Mouse (Mus musculus) midbrain, embryonic 10.5 days (tissue): ENCODE data around the gene Rptor. TPM values are rescaled to one million over a fixed set of nuclear protein-coding genes. Genes with fewer than 3 reads are reported as not detected.

Experiments used
- DNase-seq: peaks from one replicate; pipeline ENCODE4 v3.0.0-alpha.2; 2017; ENCODE audit warnings: low spot score
- H3K27ac ChIP-seq: fragments of 300-500 bp; sonication (generic); replicated peaks from 2 replicates; pipeline ENCODE4 v1.5.1; 2016; ENCODE audit warnings: mild to moderate bottlenecking
- H3K27me3 ChIP-seq: fragments of 300-500 bp; sonication (generic); 2 replicates; pipeline ENCODE4 v1.6.1; 2016; ENCODE audit warnings: low read depth, mild to moderate bottlenecking; ENCODE audit not compliant: poor library complexity, severe bottlenecking
- H3K36me3 ChIP-seq: fragments of 300-500 bp; sonication (generic); 2 replicates; pipeline ENCODE4 v1.6.1; 2016; ENCODE audit warnings: mild to moderate bottlenecking, moderate library complexity
- H3K4me1 ChIP-seq: fragments of 300-500 bp; sonication (generic); 2 replicates; pipeline ENCODE4 v1.6.1; 2016
- H3K4me3 ChIP-seq: fragments of 300-500 bp; sonication (generic); 2 replicates; pipeline ENCODE4 v1.5.1; 2016; ENCODE audit warnings: mild to moderate bottlenecking, moderate library complexity
- H3K9me3 ChIP-seq: fragments of 300-500 bp; sonication (generic); replicated peaks from 2 replicates; pipeline ENCODE4 v1.6.1; 2016; ENCODE audit warnings: mild to moderate bottlenecking
- WGBS: fragments of 180-500 bp; shearing (Covaris S2); methylation state at CpG from one replicate; pipeline ENCODE4 v1.1.7; 2016; 5-methylcytosine and 5-hydroxymethylcytosine counted together
- polyA plus RNA-seq: library from polyadenylated mRNA; unstranded; fragments of >200 nt; fragmentation: Nextera tagmentation; extraction: Ambion mirVana; gene quantifications from 2 replicates; pipeline ENCODE4 v1.2.1, GENCODE M21; 2016

Rptor gene
- polyA plus RNA-seq, 1 experiment from 2014 or later = 11.0 TPM

DNA sequence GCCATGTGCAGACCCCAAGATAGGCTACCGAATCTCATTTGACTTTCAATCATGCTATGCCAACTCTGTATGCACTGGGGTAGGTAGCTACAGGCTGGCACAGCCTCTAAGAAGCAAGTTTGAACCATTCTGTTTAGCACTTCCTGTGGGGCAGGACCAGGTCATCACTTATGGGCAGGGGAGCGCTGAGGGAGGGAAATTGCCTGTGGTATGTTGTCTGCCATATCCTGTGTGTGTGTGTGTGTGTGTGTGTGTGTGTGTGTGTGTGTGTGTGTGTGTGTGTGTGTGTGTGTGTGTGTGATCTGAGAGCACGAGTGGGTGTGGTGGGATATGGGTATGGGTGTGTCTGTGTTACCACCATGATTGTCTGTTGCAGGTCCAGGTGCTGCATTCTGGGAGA is 244.4 kb downstream of the Rptor start:
- WGBS = 95% methylated on average over 3 of the region's 3 CpGs
- Histone ChIP-seq H3K4me1 (no peaks in the 10 kb centered on the region), H3K36me3 (peaks cover 70% of the 10 kb centered on the region), H3K4me3 (no peak overlapping the region), H3K27ac (no peak overlapping the region), H3K27me3 (no peaks in the 10 kb centered on the region), H3K9me3 (no peaks in the 10 kb centered on the region)
- no peak for DNase-seq

DNA sequence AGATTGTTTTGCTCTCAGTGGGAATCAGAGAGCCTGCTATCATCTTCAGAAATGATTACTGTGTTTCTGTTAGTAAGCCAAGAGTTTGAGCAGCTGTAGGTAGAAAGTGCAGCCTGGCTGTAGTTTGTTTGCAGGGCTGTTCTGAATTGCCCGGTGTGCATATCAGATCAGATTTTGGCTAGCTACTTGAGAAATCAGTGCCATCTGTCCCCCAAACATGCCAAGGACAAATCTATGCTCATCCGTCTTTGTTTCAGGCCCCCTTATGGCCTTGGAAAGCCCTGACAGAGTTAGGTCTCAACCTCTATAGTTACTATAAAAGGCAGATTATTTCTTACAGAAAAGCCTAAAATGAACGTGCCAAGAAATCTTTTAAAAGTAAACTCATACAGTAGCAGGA is 244.9 kb downstream of the Rptor start:
- no peak for DNase-seq
- no peak overlapping the region for H3K4me3 ChIP-seq
- peaks cover 75% of the 10 kb centered on the region for H3K36me3 ChIP-seq
- H3K4me1 ChIP-seq = no peaks in the 10 kb centered on the region
- H3K9me3 ChIP-seq = no peaks in the 10 kb centered on the region
- no peaks in the 10 kb centered on the region for H3K27me3 ChIP-seq
- 97% methylated on average over 3 of the region's 3 CpGs for WGBS
- H3K27ac ChIP-seq = no peak overlapping the region

DNA sequence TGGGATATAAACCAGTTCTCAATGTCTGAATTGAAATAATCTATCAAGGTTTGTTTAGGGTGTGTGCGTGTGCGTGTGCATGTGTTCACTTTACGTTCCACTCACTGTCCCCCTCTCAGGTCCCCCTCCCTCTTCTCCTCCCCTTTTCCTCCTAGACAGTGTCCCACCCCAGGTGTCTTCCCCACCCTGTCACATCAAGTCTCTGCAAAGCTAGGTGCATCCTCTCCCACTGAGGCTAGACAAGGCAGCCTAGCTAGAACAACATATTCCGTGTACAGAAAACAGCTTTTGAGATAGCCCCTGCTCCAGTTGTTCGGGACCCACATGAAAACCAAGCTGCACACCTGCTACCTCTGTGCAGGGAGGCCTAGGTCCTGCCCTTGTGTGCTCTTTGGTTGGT is 245.5 kb downstream of the Rptor start:
- Histone ChIP-seq H3K9me3 (no peaks in the 10 kb centered on the region), H3K4me1 (no peaks in the 10 kb centered on the region), H3K36me3 (peaks cover 81% of the 10 kb centered on the region), H3K27me3 (no peaks in the 10 kb centered on the region), H3K4me3 (no peak overlapping the region), H3K27ac (no peak overlapping the region)
- no peak for DNase-seq
- WGBS = 95% methylated on average over 5 of the region's 5 CpGs

DNA sequence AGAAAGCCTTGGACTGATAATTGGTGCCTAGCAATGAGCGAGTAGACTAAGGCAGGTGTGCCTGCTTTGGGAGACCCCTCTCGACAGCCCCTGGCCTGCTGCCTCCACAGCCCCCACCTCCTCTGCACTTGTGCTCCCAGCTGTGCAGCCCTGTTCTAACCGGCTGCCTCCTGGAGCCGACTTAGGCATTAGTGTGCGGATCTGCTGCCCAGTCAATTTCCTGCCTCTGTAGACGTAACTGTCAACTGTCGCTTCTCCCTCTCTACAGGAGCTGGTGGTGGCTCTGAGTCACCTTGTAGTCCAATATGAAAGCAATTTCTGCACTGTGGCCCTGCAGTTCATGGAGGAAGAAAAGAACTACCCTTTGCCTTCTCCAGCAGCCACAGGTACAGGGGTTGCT is 253.3 kb downstream of the Rptor start:
- 86% methylated on average over 7 of the region's 7 CpGs for WGBS

DNA sequence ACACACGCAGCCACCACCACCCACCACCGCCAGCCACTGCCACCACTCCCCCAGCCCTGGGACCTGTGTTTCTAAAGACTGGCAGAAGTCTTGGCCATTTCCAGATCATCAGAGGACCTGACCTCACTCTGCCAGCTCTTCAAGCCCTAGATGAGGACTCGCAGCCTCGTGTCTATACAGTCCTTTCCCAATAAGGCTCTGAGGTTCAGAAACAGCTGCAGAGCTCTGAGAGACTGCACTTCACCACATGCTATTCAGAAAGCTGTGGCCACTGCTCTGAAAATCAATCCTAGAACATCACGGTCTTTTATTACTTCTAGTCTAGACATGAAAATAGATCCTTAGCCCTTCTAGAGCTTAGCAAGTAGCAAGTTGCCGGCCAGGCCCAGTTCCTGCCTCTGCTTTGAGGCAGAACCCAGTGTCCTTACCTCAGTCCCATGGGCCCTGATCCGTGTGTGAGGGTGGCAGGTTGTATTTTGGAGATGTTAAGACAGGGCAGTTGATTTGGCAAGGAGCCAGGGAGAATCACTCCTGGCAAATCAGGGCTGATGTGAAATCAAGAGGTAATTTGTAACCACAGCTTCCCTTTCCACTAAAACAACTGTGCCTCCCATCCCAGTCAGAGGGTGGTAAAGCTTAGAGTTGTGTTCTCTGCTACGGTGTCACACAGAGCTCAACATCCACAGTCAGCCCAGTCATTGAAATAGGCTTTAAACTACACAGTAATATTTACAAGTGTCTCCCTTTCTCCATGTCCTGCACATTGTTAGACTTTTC is 260.0 kb downstream of the Rptor start:
- WGBS = 81% methylated on average over 8 of the region's 8 CpGs
- Histone ChIP-seq H3K36me3 (peaks cover 76% of the 10 kb centered on the region), H3K27ac (0 out of 2 replicates have a peak overlapping the region, but pooled peaks have one; percentile 33)

More for the DNA sequence above, 253.3 kb downstream of the Rptor start:
- H3K27ac ChIP-seq = no peak overlapping the region
- peaks cover 89% of the 10 kb centered on the region for H3K36me3 ChIP-seq
- no peaks in the 10 kb centered on the region for H3K27me3 ChIP-seq
- no peaks in the 10 kb centered on the region for H3K9me3 ChIP-seq
- peaks cover 7% of the 10 kb centered on the region for H3K4me1 ChIP-seq
- H3K4me3 ChIP-seq = no peak overlapping the region
- DNase-seq = no peak

DNA sequence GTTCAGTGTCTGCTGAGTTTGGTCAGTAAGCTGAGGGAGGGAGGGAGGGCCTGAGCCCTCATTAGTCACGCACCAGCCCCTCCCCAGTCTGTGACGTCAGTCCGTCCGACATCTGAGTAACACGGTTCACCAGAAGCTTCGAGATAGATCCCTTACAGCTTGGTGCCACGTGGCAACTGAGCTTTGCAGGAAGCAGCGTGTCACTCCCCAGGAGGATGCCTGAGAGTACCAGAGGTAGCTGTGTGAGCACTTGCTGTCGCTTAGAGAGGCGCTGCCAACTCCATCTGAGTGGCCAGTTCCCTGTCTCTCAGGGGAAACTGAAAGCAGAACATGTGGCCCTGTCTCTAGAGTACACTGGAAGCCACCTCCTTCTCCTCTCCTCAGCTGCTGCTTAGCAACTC is 260.7 kb downstream of the Rptor start:
- Histone ChIP-seq H3K4me1 (peaks cover 23% of the 10 kb centered on the region), H3K4me3 (no peak overlapping the region), H3K27ac (peak overlapping the region; percentile 33; the same call in 1 of the 2 replicates), H3K36me3 (peaks cover 74% of the 10 kb centered on the region), H3K9me3 (no peaks in the 10 kb centered on the region), H3K27me3 (no peaks in the 10 kb centered on the region)
- peak; percentile 17 for DNase-seq
- WGBS = 58% methylated on average over 10 of the region's 10 CpGs

More for the DNA sequence above, 260.0 kb downstream of the Rptor start:
- no peaks in the 10 kb centered on the region for H3K9me3 ChIP-seq
- no peak for DNase-seq
- H3K4me1 ChIP-seq = peaks cover 23% of the 10 kb centered on the region
- H3K4me3 ChIP-seq = no peak overlapping the region
- H3K27me3 ChIP-seq = no peaks in the 10 kb centered on the region

DNA sequence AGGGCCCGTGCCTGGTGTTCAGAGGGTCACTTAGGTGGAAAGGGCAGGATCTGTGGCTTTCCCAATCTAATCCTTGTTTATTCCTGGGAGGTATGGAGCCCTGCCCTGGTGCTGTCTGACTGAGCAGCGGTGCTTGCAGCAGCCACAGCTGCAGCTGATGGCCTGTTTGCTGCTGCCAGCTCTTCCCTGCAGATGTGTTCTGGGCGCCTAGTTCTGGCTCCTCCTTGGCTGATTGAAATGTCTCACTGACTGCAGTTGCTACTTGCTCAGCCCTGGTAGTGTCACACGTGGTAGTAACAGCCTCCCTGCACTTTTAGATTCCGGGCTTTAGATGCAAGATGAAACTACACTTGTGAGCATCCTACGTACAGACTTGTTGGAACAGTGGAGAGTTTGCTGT is 264.1 kb downstream of the Rptor start:
- Histone ChIP-seq H3K4me1 (peaks cover 10% of the 10 kb centered on the region), H3K4me3 (no peak overlapping the region), H3K27me3 (no peaks in the 10 kb centered on the region), H3K36me3 (peaks cover 78% of the 10 kb centered on the region), H3K27ac (no peak overlapping the region), H3K9me3 (no peaks in the 10 kb centered on the region)
- no peak for DNase-seq
- 78% methylated on average over 6 of the region's 6 CpGs for WGBS

DNA sequence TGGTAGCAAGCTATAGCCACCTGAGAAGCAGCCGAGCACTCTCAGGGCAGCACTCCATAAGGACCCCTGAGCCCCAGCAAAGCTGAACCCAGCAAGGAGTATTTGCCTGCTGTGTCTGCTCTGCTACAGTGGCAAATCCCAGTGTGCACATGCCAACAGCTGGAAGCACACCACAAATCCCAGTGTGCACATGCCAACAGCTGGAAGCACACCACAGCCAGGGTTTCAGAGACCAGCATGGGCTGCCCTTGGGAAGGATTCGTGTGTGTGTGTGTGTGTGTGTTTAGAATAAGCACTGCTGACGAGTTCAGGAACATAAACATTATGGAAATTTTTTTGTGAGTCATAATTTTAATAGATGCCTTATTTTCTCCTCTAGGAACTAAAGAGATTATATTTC is 265.4 kb downstream of the Rptor start:
- H3K27me3 ChIP-seq = no peaks in the 10 kb centered on the region
- H3K9me3 ChIP-seq = no peaks in the 10 kb centered on the region
- H3K4me3 ChIP-seq = no peak overlapping the region
- DNase-seq = no peak
- WGBS = 83% methylated on average over 3 of the region's 3 CpGs
- H3K36me3 ChIP-seq = peaks cover 80% of the 10 kb centered on the region
- peaks cover 5% of the 10 kb centered on the region for H3K4me1 ChIP-seq
- no peak overlapping the region for H3K27ac ChIP-seq

DNA sequence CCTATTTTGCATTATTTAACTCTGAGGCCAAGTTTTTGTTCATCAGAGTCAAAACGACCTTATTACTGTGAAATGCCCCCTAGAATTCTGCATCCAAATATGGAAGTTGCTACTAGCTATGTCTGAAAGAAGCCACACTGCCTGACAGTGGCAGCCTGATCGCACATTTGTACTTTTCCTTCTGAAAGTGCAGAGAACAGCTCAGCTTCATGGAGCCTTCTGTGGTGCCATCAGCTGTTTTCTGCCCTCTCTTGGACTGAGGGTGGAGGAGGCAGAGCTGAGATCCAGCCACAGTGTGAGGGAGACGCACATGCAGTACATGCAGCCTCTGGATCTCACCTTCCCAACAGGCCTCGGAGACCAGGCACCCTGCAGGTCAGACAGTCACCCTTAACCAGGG is 265.9 kb downstream of the Rptor start:
- no peak overlapping the region for H3K27ac ChIP-seq
- peaks cover under 1% of the 10 kb centered on the region for H3K4me1 ChIP-seq
- no peaks in the 10 kb centered on the region for H3K27me3 ChIP-seq
- no peak overlapping the region for H3K4me3 ChIP-seq
- H3K36me3 ChIP-seq = peaks cover 80% of the 10 kb centered on the region
- H3K9me3 ChIP-seq = no peaks in the 10 kb centered on the region
- no peak for DNase-seq
- WGBS = 89% methylated on average over 4 of the region's 4 CpGs

DNA sequence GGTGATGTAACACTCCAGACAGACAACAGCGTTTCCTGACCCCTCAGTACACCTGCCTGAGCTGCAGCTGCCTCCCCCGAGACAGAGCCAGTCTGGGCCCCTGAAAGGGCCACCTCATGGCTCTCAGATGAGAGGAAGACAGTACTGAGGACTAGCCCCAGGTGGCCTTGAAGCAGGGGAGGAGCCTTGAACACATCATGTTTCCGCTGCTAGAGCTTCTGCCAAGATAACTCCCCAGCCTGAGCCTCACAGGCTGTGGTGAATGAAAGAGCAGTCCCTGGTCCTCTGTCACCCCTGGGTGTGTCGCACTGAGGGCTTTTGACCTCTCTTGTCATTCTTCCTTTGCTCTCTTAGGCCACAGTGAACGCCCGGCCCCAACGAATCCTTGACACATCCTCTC is 268.4 kb downstream of the Rptor start:
- no peak for DNase-seq
- 89% methylated on average over 7 of the region's 7 CpGs for WGBS
- H3K4me1 ChIP-seq = no peaks in the 10 kb centered on the region
- H3K27ac ChIP-seq = no peak overlapping the region
- H3K9me3 ChIP-seq = no peaks in the 10 kb centered on the region
- H3K4me3 ChIP-seq = no peak overlapping the region
- no peaks in the 10 kb centered on the region for H3K27me3 ChIP-seq
- H3K36me3 ChIP-seq = peaks cover 89% of the 10 kb centered on the region

DNA sequence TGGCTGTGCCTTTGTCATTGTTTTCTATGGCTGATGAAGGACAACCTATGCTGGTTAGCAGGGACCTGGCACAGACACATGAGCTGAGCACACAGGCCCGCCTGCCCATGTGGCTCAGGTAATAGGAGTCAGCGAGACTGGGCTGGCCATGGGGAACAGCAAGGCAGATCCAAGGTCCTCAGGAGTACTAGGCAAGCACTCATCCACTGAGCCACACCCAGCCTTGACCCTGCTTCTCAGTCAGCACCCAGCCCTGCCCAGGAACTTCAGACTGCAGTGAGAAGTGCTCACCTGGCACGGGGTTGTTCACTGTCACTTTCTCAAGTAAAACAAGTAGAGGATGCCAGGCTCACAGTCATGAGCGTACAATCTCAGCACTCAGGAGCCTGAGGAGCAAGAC is 270.9 kb downstream of the Rptor start:
- no peak for DNase-seq
- no peak overlapping the region for H3K4me3 ChIP-seq
- H3K9me3 ChIP-seq = no peaks in the 10 kb centered on the region
- H3K27me3 ChIP-seq = no peaks in the 10 kb centered on the region
- 97% methylated on average over 4 of the region's 4 CpGs for WGBS
- no peaks in the 10 kb centered on the region for H3K4me1 ChIP-seq
- no peak overlapping the region for H3K27ac ChIP-seq
- peaks cover 95% of the 10 kb centered on the region for H3K36me3 ChIP-seq

DNA sequence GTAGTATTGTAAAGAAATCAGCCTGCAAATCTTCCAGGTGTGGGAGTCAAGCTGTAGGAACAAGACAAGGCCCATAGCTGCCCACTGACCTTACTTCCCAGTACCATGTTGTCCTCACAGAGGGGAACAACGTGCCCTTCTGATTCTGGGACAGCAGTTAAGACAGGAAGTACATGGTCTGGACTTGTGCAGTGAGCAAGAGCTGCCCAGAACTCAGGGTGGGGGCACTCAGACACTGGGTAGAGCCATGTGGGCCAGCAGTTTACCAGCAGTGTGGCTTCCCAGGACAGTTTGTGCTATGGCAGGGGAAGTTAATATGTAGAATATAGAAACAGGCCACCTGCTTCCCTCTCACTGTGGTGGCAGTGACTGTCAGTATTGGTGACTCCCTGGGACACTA is 272.1 kb downstream of the Rptor start:
- H3K4me1 ChIP-seq = no peaks in the 10 kb centered on the region
- no peak overlapping the region for H3K4me3 ChIP-seq
- H3K36me3 ChIP-seq = peaks cover 96% of the 10 kb centered on the region
- H3K27me3 ChIP-seq = no peaks in the 10 kb centered on the region
- no peak for DNase-seq
- WGBS = 90% methylated on average over 1 of the region's 1 CpGs
- no peak overlapping the region for H3K27ac ChIP-seq
- no peaks in the 10 kb centered on the region for H3K9me3 ChIP-seq

DNA sequence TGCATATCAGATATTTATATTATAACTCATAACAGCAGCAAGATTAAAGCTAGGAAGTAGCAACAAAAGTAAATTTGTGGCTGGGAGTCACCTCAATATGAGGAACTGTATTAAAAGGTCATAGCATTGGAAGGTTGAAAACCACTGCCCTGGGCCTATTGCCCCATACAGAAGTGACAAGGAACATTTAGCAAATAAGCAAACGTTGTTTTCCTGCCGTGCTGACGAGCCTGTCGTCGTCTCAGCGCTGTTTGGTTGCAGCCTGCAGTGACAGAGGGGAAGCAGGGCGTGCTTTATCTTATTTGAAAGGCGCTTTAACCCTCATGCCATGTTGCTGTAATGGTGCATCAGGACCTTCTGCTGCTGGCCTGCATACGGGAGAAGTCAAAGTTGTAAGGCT is 273.0 kb downstream of the Rptor start:
- no peaks in the 10 kb centered on the region for H3K27me3 ChIP-seq
- H3K27ac ChIP-seq = no peak overlapping the region
- H3K9me3 ChIP-seq = no peaks in the 10 kb centered on the region
- WGBS = 90% methylated on average over 9 of the region's 9 CpGs
- no peak overlapping the region for H3K4me3 ChIP-seq
- H3K36me3 ChIP-seq = peaks cover 98% of the 10 kb centered on the region
- no peaks in the 10 kb centered on the region for H3K4me1 ChIP-seq
- no peak for DNase-seq
